Mouse (Mus musculus) forebrain, embryonic 11.5 days (tissue): ENCODE data around the gene Rhoc. TPM values are rescaled to one million over a fixed set of nuclear protein-coding genes. Genes with fewer than 3 reads are reported as not detected.

ENCODE experiments used
- ATAC-seq: fragments of 200-750 bp; cut with Nextera tagmentation; replicated peaks from 2 replicates; pipeline ENCODE4 v1.8.0; 2017; ENCODE audit warnings: moderate TSS enrichment; ENCODE audit not compliant: low FRiP score
- DNase-seq: peaks from one replicate; pipeline ENCODE4 v3.0.0-alpha.2; 2017; ENCODE audit warnings: low spot score
- H3K27ac ChIP-seq: fragments of 300-500 bp; sonication (generic); 2 replicates; pipeline ENCODE4 v1.5.1; 2014; ENCODE audit warnings: low read depth, low read length
- H3K27me3 ChIP-seq: fragments of 300-500 bp; sonication (generic); 2 replicates; pipeline ENCODE4 v1.6.1; 2014; ENCODE audit warnings: mild to moderate bottlenecking, low read length, mixed read lengths; ENCODE audit not compliant: control insufficient read depth, insufficient read depth
- H3K36me3 ChIP-seq: fragments of 300-500 bp; sonication (generic); 2 replicates; pipeline ENCODE4 v1.6.1; 2014; ENCODE audit warnings: mild to moderate bottlenecking, low read length, moderate library complexity, mixed read lengths; ENCODE audit not compliant: control insufficient read depth, insufficient read depth
- H3K4me1 ChIP-seq: fragments of 300-500 bp; sonication (generic); replicated peaks from 2 replicates; pipeline ENCODE4 v1.6.1; 2014; ENCODE audit warnings: low read length, mixed read lengths; ENCODE audit not compliant: control insufficient read depth, insufficient read depth
- H3K4me2 ChIP-seq: fragments of 300-500 bp; sonication (generic); 2 replicates; pipeline ENCODE4 v1.6.1; 2014; ENCODE audit warnings: low read depth, mild to moderate bottlenecking, low read length, moderate library complexity, mixed read lengths; ENCODE audit not compliant: severe bottlenecking
- H3K4me3 ChIP-seq: fragments of 300-500 bp; sonication (generic); 2 replicates; pipeline ENCODE4 v1.5.1; 2014; ENCODE audit warnings: low read depth, low read length
- H3K9ac ChIP-seq: fragments of 300-500 bp; sonication (generic); 2 replicates; pipeline ENCODE4 v1.6.1; 2014; ENCODE audit warnings: low read length
- H3K9me3 ChIP-seq: fragments of 300-500 bp; sonication (generic); 2 replicates; pipeline ENCODE4 v1.6.1; 2016; ENCODE audit warnings: low read length, mixed read lengths; ENCODE audit not compliant: control insufficient read depth
- WGBS: fragments of 180-500 bp; shearing (Covaris S2); extraction: QIAGEN DNeasy Blood & Tissue Kit; methylation state at CpG from one replicate; pipeline ENCODE4 v1.1.7; 2014; 5-methylcytosine and 5-hydroxymethylcytosine counted together
- polyA plus RNA-seq: library from polyadenylated mRNA; unstranded; fragments of >200 nt; fragmentation: Nextera tagmentation; extraction: Ambion mirVana; gene quantifications from 2 replicates; pipeline ENCODE4 v1.2.1, GENCODE M21; 2014

The Rhoc gene
- polyA plus RNA-seq, 1 experiment from 2014 or later: 80.5 TPM

- 75% methylated on average over 2 of the region's 2 CpGs for WGBS
- H3K4me1 ChIP-seq: no peaks in the 10 kb centered on the region
- no peak overlapping the region for H3K4me2 ChIP-seq
- no peaks in the 10 kb centered on the region for H3K27me3 ChIP-seq
- no peak overlapping the region for H3K9ac ChIP-seq
- DNase-seq (no peak), ATAC-seq (no peak)
- no peaks in the 10 kb centered on the region for H3K36me3 ChIP-seq
- H3K9me3 ChIP-seq: no peaks in the 10 kb centered on the region
- no peak overlapping the region for H3K27ac ChIP-seq
- no peak overlapping the region for H3K4me3 ChIP-seq
Measured at GRCm38 (mm10) chr3:104767141-104767540, 21.0 kb upstream of the Rhoc start.

DNA sequence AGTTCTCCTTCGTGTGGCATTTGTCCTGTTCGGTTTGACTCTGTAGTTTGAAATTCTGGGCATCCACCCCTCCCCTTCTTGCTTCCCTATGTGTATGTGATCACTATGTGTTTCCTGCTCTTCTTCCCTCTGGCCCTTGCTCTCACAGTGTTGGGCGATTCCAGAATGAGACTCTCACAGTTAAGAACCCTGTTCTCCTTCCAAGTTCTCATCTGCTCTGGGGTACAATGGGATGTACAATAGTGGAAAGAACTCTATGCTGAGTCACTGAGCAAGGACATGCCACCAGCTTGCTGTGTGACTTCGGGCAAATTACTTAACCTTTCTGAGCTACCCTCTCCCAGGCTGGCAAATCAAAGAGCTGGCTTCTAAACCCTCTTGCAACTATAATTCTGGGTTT, 20.5 kb upstream of the Rhoc start:
- no peaks in the 10 kb centered on the region for H3K4me1 ChIP-seq
- peak; percentile 30 for DNase-seq
- H3K9me3 ChIP-seq: no peaks in the 10 kb centered on the region
- ATAC-seq: no peak
- H3K9ac ChIP-seq: no peak overlapping the region
- no peak overlapping the region for H3K4me2 ChIP-seq
- no peak overlapping the region for H3K4me3 ChIP-seq
- H3K36me3 ChIP-seq: no peaks in the 10 kb centered on the region
- H3K27me3 ChIP-seq: no peaks in the 10 kb centered on the region
- H3K27ac ChIP-seq: no peak overlapping the region
- WGBS: 79% methylated on average over 4 of the region's 4 CpGs

- DNase-seq: peak; percentile 34
- no peak for ATAC-seq
- no peaks in the 10 kb centered on the region for H3K4me1 ChIP-seq
Measured at GRCm38 (mm10) chr3:104769135-104769534, 19.0 kb upstream of the Rhoc start.

DNA sequence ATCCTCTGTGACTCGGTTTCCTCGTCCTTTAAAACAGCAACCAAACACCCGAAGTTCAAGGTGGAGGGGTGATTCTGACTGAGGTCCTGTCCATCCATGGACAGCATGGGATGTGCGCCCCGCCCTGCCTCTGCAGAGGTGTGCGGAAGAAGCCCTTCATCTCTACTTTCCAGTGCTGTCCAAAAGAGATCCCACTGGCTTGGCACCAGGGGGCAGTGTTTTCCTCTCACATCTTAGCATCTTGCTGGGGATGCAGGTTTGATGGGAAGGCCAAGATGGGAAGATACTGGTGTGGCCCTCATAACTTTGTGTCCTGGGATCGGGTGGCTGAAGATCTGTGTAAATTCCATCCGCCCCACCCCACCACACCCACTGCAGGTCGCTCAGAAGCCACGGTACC, 18.1 kb upstream of the Rhoc start:
- Histone ChIP-seq H3K27me3 (no peaks in the 10 kb centered on the region), H3K9me3 (no peaks in the 10 kb centered on the region), H3K4me2 (no peak overlapping the region), H3K9ac (no peak overlapping the region), H3K27ac (no peak overlapping the region), H3K4me1 (no peaks in the 10 kb centered on the region), H3K4me3 (no peak overlapping the region), H3K36me3 (no peaks in the 10 kb centered on the region)
- DNase-seq (peak; percentile 70), ATAC-seq (no peak)
- 63% methylated on average over 10 of the region's 10 CpGs for WGBS

More at GRCm38 (mm10) chr3:104769135-104769534, 19.0 kb upstream of the Rhoc start:
- 57% methylated on average over 3 of the region's 3 CpGs for WGBS
- H3K27me3 ChIP-seq: no peaks in the 10 kb centered on the region
- no peak overlapping the region for H3K9ac ChIP-seq
- H3K27ac ChIP-seq: no peak overlapping the region
- H3K9me3 ChIP-seq: no peaks in the 10 kb centered on the region
- no peak overlapping the region for H3K4me3 ChIP-seq
- H3K36me3 ChIP-seq: no peaks in the 10 kb centered on the region
- H3K4me2 ChIP-seq: no peak overlapping the region

DNA sequence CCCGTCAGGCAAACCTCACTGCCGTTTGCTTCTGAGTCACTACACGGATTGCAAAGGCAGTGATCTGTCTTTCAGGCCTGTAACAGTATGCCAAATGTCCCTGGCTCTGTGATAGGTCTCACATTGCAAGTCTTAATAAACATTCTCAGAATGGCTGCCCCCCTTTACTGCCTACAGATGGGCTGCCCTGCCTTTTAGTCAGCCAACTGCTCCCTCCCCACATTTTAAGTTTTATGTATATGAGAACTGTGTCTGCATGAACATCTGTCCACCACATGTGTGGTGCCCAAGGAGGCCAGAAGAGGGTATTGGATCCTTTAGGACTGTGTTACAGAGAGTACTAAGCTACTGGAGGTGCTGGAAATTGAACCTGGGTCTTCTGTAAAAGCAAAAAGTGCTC, 17.3 kb upstream of the Rhoc start:
- ATAC-seq: no peak

GRCm38 (mm10) chr3:104771460-104771859, 16.7 kb upstream of the Rhoc start:
- Histone ChIP-seq H3K27ac (no peak overlapping the region), H3K36me3 (no peaks in the 10 kb centered on the region), H3K4me3 (no peak overlapping the region), H3K27me3 (peaks cover 5% of the 10 kb centered on the region), H3K9ac (no peak overlapping the region), H3K4me1 (no peaks in the 10 kb centered on the region), H3K4me2 (no peak overlapping the region), H3K9me3 (no peaks in the 10 kb centered on the region)
- WGBS: 57% methylated on average over 6 of the region's 6 CpGs
- DNase-seq: peak; percentile 41
- no peak for ATAC-seq

More for the DNA sequence above, 17.3 kb upstream of the Rhoc start:
- Histone ChIP-seq H3K4me3 (no peak overlapping the region), H3K27ac (no peak overlapping the region), H3K4me2 (no peak overlapping the region), H3K36me3 (no peaks in the 10 kb centered on the region), H3K4me1 (no peaks in the 10 kb centered on the region), H3K27me3 (no peaks in the 10 kb centered on the region), H3K9ac (no peak overlapping the region), H3K9me3 (no peaks in the 10 kb centered on the region)
- WGBS: 81% methylated on average over 3 of the region's 3 CpGs
- no peak for DNase-seq

DNA sequence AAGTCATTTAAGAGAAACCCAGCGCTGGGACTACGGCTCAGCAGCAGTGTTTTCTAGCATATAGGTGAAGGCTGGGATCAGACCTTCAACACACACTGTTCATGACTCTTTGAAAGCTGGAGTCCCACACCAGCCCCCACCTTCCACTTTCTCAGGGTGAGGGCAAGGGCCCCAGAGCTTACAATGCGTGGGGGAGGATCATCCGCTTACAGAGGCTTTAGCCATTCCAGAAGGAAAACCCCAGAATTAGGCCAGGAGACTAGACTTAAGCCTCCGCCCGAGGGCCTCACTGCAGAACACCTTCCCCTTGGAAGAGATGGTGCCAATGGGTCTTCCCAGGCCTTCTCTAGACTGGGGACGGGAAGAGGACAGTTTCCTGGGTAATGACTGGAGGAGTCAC, 14.9 kb upstream of the Rhoc start:
- 52% methylated on average over 7 of the region's 7 CpGs for WGBS
- Histone ChIP-seq H3K4me3 (no peak overlapping the region), H3K9me3 (no peaks in the 10 kb centered on the region), H3K36me3 (no peaks in the 10 kb centered on the region), H3K4me1 (no peaks in the 10 kb centered on the region), H3K9ac (no peak overlapping the region), H3K4me2 (no peak overlapping the region), H3K27ac (no peak overlapping the region), H3K27me3 (peaks cover 13% of the 10 kb centered on the region)
- no peak for DNase-seq
- no peak for ATAC-seq

GRCm38 (mm10) chr3:104777342-104777741, 10.8 kb upstream of the Rhoc start:
- Histone ChIP-seq H3K9me3 (no peaks in the 10 kb centered on the region), H3K27ac (no peak overlapping the region), H3K9ac (peak overlapping the region; percentile 28; the same call in 1 of the 2 replicates), H3K4me3 (peak overlapping the region; percentile 21), H3K4me2 (peak overlapping the region; percentile 58), H3K27me3 (peaks cover 44% of the 10 kb centered on the region), H3K4me1 (peaks cover 9% of the 10 kb centered on the region), H3K36me3 (no peaks in the 10 kb centered on the region)
- peak; percentile 77 for DNase-seq
- under 1% methylated on average over 20 of the region's 20 CpGs for WGBS
- no peak for ATAC-seq

DNA sequence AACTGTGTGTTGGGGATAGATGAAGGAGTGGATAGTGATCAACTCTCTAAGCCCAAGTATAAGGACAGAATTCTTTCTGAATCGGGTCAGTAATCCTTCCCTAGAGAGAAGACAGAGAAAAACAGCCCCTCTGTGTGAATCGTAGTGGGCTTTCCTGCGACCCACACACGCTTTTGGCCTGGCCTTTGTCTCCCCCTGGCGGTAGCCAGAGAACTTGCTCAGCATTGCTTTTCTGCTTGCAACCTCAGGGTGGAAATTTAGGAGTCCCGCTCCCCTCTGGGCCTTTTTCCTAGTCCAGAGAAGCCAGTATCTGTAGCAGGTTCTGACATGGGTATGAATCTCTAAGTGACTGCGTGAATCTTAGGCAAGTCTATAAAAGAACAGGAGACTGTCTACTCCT, 8.2 kb upstream of the Rhoc start:
- no peak overlapping the region for H3K27ac ChIP-seq
- 2% methylated on average over 7 of the region's 7 CpGs for WGBS
- H3K36me3 ChIP-seq: no peaks in the 10 kb centered on the region
- H3K4me2 ChIP-seq: no peak overlapping the region
- peaks cover 9% of the 10 kb centered on the region for H3K4me1 ChIP-seq
- ATAC-seq (no peak), DNase-seq (peak; percentile 86)
- H3K27me3 ChIP-seq: peaks cover 66% of the 10 kb centered on the region
- no peaks in the 10 kb centered on the region for H3K9me3 ChIP-seq
- H3K9ac ChIP-seq: no peak overlapping the region
- no peak overlapping the region for H3K4me3 ChIP-seq
